Mouse (Mus musculus) brain, embryonic 18.5 days (tissue): ENCODE measurements at regions not wholly inside any gene's neighbourhood (a gene's known extent, or its start where the extent isn't known, plus 50 kb on each side); places are given as distances from the start of the nearest gene placed in this dataset.
A peak's percentile ranks its signal among the peaks of the same experiment; 100 is the strongest.

Experiments
- DNase-seq: peaks from one replicate; pipeline ENCODE4 v3.0.0-alpha.2; 2012; ENCODE audit warnings: low read depth, low spot score

DNA sequence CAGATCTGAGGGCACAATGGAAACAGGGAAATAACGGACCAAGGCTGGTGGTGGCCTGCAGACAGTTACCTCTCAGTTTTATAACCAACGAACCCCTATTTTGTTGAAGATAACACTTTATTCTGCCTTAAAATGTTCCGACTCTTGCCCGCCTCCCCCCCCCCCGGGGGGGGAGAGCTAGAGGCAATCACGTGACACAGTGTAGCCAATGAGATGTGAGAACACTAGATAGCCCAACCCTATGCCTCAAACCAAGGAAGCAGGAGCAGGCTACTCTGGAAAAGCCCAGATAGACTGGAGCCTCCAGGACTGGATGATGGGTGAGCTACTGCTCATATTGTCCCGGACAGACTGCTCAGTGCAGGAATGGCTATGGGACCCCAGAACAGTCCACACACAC, 272.9 kb downstream of the Ptpru start:
- DNase-seq: no peak

DNA sequence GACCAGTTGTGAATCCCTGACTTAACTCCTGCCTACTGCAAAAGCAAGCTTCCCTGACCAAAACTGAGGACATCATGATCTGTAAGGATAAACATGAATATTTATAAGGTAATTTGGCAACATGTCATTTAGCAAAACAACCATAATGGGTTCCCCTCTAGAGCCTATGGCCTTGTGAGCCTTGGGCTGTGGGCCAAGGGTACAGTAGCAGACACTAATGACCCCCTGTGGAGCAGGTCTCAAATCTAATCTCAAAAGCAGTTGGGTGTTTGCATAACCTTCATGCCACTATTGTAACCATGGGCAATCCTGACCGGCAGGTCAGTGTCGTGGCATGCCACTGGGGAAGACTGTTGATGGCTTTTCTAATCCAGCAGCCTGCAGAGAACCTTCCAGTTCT, 270.8 kb downstream of the Ptpru start:
- DNase-seq: no peak

DNA sequence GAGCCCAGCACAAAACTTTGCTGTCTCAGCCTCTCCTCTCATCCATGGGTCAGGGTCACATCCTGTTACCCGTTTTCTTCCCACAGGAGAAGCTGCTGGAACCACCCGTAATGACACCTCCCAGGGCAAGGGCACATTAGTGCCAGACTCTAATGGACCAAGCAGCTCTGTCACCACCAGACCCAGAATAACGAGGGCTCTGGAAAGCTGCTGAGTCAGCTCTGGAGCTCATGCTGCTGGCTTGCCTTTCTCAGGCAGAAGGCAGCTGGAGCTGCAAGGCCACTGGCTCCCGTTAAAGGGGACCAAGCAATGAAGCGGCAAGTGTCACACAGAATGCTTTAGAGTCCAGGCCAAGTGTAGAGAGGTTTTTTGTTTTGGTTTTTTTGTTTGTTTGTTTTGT, 268.9 kb downstream of the Ptpru start:
- DNase-seq: no peak

DNA sequence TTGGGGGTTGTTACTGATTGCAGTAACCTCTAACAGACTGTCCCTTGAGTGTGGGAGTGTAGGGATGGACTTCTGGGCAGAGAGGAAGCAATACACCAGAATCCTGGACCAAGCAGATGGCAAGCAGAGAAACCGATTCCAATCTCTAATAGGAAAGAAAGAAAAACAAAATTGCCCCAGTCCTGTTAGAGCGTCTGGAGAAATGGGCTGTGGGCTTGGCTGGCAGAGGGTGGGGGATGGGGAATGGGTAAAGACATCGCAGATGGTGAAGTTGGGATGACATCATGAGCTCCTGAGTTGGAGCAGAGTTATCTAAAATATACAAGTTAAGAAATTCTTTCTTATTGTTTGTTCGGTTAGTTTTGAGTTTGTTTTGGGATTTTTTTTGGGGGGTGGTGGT, 260.5 kb downstream of the Ptpru start:
- no peak for DNase-seq

DNA sequence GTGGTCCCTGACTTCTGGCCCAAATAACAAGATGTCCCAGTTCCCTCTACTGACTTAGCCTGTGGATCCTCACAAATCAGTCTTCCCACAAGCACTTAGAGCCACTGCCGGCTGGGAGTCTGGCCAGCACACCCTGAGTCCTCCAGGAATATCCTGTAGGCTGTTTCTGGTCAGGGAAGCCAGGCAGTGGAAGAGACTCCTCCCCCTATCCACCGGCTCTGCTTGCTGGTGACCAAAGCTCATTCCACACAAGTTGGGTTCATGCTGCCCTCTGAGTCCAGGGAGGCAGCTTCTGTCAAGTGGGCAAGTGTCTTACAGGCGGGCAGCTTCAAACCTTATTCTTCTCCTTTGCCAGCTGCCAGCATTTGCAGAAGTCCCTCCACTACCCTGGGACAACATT, 252.1 kb downstream of the Ptpru start:
- DNase-seq: no peak

DNA sequence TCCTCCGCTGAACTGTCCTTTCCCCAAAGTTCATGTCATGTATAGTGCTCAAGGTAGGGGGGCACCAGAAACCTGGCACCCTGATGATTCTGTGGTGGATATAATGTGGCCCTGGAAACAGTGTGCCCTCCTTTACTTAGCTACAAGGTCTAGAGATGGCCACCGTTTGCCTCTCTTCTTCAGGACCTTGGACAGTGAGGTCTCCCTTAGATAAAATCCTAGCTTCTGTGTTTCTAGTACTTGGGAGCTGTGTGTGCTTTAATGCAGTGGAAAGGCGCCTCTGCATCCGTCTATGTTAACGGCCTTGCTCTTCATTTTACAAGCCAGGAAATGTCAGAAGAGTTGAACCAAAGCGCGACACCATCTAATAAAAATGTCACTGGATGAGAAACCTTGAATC, 250.6 kb downstream of the Ptpru start:
- DNase-seq: no peak

DNA sequence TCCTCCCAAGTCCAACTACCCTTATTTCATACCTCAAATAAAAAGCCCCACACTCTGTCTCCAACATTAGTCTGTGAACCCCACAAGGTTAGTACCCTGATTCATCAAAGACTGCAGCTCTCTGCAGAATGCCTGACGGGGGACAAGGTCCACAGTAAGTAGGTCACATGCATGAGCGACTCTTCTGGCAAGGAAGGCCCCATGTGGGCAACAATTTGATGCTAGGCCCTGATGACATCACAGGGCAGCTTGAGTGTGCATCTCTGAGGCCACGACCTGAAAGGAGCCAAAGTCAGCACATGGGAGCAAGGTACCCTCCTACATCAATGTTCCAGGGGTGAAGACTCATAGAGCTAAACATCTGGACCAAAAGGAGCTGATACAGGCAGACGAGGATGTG, 248.0 kb downstream of the Ptpru start:
- no peak for DNase-seq

DNA sequence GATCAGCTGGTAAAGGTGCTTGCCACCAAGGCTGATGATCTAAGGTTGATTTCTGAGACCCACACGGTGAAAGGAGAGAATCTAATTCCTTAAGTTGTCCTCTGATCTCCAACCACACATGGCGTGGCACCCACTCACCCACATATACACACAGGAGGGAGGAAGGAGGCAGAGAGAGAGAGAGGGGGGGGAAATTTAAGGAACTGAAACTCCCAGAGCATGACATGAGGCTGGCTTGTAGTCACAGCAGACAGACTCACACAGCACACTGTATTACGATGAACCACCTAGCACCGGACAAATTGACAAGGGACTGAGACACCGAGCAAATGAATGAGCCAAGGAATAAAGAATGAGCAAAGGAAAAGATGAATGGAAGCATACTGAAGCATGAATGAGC, 246.6 kb downstream of the Ptpru start:
- DNase-seq: no peak

DNA sequence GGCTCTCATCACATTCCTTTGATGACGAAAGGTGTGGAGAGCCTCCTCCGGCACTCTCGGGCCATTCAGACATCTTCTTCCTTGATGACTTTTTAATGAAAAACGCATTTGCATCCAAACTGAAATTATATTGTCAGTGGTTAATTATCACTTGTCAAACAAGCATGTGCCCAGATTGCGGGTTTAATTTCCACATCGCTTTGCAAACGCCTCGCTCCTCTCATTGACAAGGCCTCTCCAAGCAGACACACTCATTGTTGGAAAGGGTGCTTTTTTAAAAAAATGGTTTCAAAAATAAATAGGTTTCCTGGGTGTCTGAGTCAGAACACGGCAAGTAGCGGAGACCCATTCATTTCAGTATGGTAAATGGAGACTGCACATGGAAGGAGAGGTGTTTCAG, 240.1 kb downstream of the Ptpru start:
- no peak for DNase-seq

DNA sequence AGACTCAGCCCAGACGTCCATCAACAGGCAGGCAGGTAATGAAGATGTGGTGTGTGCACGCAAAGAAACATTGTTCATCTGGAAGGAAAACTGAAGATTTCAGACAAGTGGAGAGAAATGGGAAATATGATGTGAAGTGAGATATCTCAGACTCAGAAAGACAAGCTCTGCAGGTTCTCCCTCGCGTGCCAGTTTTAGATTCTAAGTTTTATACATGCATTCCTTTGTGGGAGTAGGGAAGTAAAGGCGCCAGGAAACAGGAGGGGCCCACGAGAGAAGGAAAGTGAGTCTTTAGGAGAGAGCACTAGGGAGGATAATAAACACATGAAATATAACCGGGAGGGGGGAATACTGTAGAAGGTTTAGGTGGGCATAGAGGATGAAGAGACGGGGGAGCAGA, 223.7 kb downstream of the Ptpru start:
- DNase-seq: no peak

DNA sequence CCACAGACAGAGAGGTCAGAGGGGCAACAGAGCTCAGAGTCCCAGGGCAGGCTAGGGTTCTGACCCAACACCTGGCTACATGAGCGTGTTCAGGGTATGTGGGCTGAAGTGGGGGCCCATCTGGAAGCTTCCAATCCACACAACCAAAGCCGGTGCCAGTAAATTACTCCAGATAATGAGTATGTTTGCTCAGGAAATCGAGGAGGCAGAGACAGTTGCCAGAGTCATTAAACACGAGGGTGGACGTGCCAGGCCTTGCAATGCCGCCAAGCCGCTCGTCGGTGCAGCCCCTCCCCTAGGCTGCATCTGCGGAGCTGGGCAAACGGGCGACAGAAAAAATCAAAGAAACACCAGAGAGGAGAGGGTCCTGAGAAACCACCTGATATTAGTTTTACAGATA, 222.5 kb downstream of the Ptpru start:
- DNase-seq: peak; percentile 30

DNA sequence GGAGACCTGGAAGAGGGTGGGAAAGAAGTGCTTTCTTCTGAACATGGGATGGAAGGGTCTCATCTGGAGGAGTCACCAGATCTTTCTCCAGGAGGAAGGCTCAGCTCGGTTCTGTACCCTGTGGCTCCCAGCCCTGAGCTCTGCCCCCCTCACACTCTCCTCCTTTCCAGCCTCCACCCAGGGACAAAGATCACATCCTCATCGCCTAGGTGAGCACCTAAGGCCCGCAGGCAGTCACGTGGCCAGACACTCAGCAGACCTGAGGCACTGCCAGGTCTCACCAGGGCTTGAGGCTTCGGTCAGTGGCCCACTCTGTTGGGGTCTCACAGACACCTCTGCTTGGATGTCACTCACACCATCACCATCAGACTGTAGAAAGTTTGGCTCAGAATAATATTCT, 200.0 kb downstream of the Ptpru start:
- DNase-seq: no peak

DNA sequence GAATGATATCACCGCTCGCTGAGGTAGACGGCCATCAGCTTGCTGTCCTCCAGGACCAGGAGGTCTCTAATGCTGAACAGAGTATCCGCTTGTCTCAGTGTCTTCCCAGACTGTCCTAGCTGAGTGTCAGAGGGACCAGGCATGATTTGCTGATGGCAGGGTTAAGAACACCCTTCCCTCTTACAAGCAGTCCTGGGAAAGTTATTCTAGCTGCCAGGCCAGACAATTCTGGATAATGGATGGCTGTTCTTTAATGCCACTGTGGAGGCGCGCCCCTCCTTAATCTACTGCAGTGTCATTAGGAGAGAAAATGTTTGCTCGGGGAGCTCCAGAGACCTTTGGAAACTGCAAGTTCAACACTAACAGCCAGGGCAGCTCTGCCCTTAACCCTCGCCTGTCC, 182.1 kb downstream of the Ptpru start:
- DNase-seq: no peak

DNA sequence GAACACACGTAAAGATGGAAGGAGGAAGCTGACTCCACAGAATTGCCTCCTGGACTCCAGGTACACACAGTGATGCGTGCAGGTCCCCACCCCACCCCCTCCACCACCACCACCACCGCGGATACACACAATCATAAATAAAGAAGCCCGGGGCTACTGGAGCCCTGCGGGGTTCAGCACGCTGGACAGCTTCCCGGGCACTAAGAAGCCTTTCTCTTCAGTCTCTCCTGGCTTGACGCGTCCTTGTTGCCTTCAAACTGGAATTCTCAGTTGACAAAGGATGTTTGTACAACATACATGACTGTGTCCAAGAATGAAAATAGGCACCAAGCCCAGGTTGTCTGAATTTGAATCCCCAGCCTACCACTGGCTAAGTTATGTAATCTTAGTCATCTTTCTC, 180.2 kb downstream of the Ptpru start:
- no peak for DNase-seq

DNA sequence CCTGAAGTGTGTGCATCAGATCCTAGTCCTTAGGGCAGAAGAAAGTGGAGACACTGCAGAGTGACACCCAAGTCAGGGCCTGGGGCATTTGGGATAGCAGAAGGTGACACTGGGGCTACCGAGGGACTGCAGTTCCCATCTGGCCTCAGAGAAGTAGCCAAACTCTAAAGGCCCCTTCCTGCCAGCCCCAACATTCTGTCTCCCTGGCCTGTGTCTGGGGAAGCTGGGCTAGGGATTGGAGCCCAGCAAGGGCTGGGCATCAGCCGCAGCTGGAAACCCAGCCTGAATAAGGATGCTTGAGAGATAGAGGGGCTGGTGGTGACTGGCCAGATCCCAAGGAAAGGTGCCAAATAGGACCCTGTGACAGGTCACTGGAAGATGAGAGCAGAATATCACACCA, 177.2 kb downstream of the Ptpru start:
- no peak for DNase-seq

DNA sequence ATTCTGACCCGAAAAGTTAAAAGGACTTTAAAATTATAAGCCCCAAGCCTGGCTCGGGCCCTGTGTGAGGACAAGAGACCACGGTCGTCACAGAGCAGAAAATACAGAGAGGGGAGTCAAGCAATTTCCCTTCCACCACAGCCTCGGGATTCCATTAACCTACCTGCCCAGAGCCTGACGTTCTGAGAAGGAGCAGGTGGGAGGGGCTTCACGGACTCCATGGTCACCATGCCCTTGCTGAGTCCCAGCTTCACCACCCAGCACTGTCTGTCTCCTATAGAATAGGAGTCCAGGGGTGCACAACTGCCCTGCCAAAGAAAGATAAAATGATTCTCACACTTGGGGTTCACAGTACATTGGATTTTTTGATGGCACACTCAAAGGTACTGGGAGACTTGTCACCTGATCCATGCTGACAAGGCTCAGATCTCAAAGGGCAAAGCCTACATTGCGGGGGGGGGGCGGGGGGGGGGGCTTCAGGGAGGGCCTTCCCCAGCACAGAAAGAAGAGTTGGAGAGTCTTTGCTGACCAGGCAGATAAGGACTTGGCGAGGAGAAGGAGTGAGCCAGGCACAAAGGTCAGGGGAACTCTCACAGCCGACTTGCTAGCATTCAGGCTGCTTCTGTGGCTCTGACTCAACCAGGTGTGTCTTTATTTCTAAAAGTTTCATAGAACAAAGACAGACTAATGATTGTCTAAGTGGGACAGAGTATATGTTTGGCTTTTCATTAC, 166.1 kb downstream of the Ptpru start:
- DNase-seq: no peak

DNA sequence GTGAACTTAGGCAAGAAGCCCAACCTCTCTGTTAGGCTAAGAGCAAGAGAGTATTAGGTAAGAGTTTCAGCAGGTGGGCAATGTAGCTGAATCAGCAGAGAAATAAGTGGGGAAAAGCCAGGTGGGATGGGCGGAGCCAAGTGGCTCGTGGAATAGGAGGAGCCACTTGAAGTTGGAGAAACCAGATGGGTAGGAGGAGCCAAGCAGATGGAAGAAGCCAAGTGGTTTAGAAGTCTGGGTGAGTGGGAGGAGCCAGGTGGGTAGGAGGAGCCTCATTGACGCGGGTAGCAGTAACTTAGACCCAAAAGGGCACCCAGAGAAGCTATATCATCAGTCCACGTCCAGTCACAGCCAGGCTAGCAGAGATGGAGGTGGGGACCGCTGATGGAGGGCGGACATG, 160.1 kb downstream of the Ptpru start:
- DNase-seq: no peak

DNA sequence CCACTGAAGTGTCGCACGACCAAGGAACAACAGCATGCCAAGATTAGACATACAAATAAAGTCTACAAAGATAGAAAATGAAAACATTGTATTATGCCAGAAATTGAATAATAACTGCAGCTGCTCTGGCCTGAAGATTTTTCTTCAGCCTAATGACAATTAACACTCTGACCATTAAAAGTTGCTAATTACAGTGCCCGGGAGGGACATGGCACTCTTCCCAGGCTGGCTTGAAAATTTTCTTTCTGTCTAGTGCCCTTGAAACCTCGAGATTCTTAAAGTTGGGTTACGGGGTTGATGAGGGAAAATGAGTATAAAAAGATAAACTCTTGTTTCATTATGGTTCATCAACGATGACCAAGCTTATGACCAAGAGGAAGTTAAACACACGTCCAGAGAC, 154.9 kb downstream of the Ptpru start:
- no peak for DNase-seq

DNA sequence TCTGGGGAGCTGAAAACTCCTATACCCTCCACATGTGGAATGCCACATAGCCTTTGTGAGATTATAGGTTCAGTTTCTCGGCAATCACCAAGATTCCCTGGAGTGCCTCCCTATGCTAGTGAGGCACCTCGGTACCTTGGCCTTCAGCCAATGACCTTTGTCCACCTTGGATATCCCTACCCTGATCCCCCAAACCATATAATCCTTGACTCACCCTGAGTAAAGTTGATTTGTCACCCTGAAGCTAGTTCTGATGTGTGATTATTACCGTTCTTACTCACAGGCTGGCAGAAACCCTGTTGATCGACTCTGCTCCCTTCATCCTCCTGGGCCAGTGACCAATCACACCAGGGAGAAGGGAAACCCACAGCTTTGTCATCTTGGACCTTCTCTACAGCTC, 152.5 kb downstream of the Ptpru start:
- no peak for DNase-seq

DNA sequence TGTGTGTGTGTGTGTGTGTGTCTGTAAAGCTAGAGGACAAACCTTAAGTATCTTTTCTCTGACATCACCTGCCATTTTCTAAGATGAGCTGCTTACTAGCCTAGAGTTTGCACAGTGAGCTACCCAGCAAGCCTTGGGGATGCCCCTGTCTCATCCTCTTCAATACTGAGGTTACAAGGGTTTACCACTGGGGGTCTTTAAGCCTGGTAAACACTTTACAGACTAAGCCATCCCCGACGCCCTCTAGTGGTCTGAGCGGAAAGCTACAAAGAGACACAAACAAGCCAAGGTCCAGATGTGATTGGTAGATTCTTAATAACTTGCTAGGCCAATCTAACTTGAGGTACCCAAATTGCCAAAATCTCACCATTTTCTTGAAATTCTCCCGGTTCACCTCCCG, 143.9 kb downstream of the Ptpru start:
- DNase-seq: no peak

DNA sequence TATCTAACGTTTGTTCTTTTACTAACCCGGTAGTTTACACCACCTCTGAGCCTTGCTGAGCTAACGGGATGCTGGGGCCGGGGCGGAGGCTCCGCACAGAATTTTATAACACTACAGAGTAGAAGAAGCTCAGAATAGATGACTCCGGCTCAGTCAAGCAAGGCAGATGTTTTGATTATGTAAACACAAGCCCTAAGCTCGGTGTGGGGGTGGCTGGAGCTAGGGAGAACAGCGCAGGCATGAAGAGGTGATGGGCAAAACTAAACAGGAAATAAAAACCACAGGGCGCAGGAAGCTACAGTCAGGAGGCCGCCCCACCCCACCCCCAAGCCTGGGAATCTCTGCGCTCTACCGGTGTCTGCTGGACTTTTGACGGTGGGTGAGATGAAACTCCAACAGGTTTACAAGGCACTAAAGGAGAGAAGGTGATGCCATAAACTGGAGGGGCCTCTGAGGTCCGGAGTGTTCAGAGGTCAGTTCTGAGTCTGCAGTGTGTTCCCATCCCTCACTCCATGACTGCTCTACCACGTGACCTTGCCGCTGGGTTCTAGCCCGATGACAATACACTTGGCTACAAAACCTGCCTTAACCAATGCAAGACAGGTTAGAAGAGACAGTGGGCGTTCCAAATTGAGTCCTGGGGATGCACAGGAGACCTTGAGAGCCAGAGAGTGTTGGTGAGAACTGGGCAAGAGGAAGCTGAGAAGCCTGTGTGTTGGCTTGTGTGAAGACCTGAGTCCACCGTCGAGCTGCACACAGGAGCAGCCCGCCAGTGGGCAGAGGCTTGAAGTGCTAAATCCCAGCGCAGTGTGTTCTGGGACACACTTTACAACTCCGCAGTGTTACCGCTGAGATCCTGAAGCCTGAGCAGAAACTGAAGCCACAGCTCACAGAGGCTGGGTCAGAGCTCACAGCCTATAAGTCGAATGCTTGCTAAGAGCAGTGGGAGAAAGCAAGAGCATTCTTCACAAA, 141.9 kb downstream of the Ptpru start:
- DNase-seq: no peak
